Mouse (Mus musculus) adrenal gland, adult 18-20 months (tissue): ENCODE measurements around the gene Apc2. TPM values are rescaled to one million over a fixed set of nuclear protein-coding genes. Genes with fewer than 3 reads are reported as not detected.
A peak's percentile ranks its signal among the peaks of the same experiment; 100 is the strongest.
"Not testable (repeated sequence)": the region's sequence is repeated elsewhere in the genome, so short reads cannot be mapped to it uniquely, and the experiment has no call there.

Experiments
- DNase-seq, 2 experiments: peaks; one replicate each; pipeline ENCODE4 v3.0.0; 2021 to 2022; ENCODE audit warnings: low spot score in 2 of 2
- total RNA-seq, 2 experiments: library from RNA; stranded (reverse); gene quantifications; 1 replicate in 1 of 2; 2 replicates in 1 of 2; pipeline ENCODE4 v1.2.3; 2021

The Apc2 gene
- total RNA-seq, 2 experiments from 2014 or later = 1.8 to 2.0 TPM

- no peak for DNase-seq
Measured at GRCm38 (mm10) chr10:80341026-80341425, 45.2 kb downstream of the Apc2 start.

GRCm38 (mm10) chr10:80341491-80342304, 45.9 kb downstream of the Apc2 start:
- DNase-seq = no peak

- DNase-seq = no peak
Measured at GRCm38 (mm10) chr10:80342305-80342748, 46.5 kb downstream of the Apc2 start.

- peak in 1 of 2 experiments; percentile 46 for DNase-seq
Measured at GRCm38 (mm10) chr10:80342749-80343424, 47.1 kb downstream of the Apc2 start.

GRCm38 (mm10) chr10:80343425-80343895, 47.7 kb downstream of the Apc2 start:
- no peak for DNase-seq

- no peak for DNase-seq
Measured at GRCm38 (mm10) chr10:80344131-80344661, 48.4 kb downstream of the Apc2 start.

- DNase-seq = no peak
Measured at GRCm38 (mm10) chr10:80345122-80345521, 49.3 kb downstream of the Apc2 start.

GRCm38 (mm10) chr10:80345929-80346328, 50.2 kb downstream of the Apc2 start:
- not testable (repeated sequence) for DNase-seq

- no peak for DNase-seq
Measured at GRCm38 (mm10) chr10:80347514-80347967, 51.8 kb downstream of the Apc2 start.

- DNase-seq = peak; percentile 56 to 72
Measured at GRCm38 (mm10) chr10:80348244-80348781, 52.5 kb downstream of the Apc2 start, which contains the start of gene Adamtsl5. TSS of gene Adamtsl5 (minus strand) at chr10:80348412.

- DNase-seq = no peak
Measured at GRCm38 (mm10) chr10:80348981-80349380, 53.2 kb downstream of the Apc2 start.

- peak; percentile 89 to 93 for DNase-seq
Measured at GRCm38 (mm10) chr10:80350292-80350691, 54.5 kb downstream of the Apc2 start.

- no peak for DNase-seq
Measured at GRCm38 (mm10) chr10:80351896-80352295, 56.1 kb downstream of the Apc2 start.

- no peak for DNase-seq
Measured at GRCm38 (mm10) chr10:80352727-80353126, 57.0 kb downstream of the Apc2 start.

GRCm38 (mm10) chr10:80355431-80355830, 59.7 kb downstream of the Apc2 start:
- DNase-seq = no peak

- DNase-seq = no peak
Measured at GRCm38 (mm10) chr10:80356001-80356682, 60.4 kb downstream of the Apc2 start, which contains the start of gene Plk5. TSS of gene Plk5 (plus strand) at chr10:80356459.

GRCm38 (mm10) chr10:80356737-80357136, 61.0 kb downstream of the Apc2 start:
- DNase-seq = no peak

- DNase-seq = no peak
Measured at GRCm38 (mm10) chr10:80357336-80357735, 61.6 kb downstream of the Apc2 start.

GRCm38 (mm10) chr10:80357994-80358639, 62.3 kb downstream of the Apc2 start:
- no peak for DNase-seq

GRCm38 (mm10) chr10:80363734-80364133, 68.0 kb downstream of the Apc2 start:
- DNase-seq = no peak
